Mouse (Mus musculus): ENCODE measurements around the gene Klhl9.
"Not testable (repeated sequence)": the region's sequence is repeated elsewhere in the genome, so short reads cannot be mapped to it uniquely, and the experiment has no call there.

Klhl9 gene

DNA sequence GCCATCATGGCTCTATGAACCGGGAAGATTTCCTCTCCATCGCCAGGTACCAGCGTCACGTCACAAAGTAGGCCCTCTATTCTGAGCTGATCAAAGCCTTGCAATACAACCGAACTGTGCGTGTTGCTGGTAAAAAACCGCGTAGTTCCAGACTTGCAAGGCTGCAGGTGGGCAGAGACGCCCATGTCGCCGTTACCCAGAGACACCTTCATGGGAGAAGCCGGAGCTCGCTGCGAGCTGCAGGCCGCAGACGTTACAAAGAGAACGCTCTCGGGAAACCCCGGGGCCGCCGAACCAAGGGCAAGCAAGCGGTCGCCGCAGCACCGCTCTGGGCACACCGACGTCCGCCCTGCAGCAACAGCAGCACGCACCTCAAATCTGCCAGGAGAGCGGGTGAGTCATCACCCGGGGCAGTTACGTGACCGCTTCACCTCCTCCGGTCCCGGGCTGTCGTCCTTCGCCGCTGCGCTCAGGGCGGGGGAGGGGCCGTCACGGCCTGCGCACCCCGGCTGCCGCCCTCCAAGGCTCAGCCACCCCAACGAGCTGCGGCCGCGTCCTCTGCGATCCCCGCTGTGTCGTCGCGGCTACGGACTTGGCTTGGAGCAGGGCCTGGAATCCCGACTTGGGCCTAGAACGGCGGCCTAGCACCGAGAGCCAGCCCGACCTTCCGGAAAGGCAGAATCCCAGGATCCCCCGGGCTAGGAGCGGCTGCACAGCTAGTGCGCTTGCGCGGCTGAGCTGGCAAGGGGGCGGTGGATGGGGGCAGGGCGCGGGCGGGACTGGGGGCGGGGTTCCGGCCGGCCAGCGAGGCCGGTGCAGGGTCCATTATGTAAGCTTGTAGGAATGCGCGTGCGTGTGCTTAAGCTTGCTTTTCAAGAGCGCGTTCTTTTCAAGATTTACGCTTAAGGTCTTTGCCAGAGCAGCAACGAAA lies at the start of gene Klhl9, which contains the start of gene Gm26566:
Gene Klhl9, minus strand, starts transcription at position 675 of the 931 bp plus-strand sequence.
Gene Gm26566, plus strand, starts transcription at position 15 of the 931 bp plus-strand sequence.
- DNase-seq = peak; percentile 97 to 98

DNA sequence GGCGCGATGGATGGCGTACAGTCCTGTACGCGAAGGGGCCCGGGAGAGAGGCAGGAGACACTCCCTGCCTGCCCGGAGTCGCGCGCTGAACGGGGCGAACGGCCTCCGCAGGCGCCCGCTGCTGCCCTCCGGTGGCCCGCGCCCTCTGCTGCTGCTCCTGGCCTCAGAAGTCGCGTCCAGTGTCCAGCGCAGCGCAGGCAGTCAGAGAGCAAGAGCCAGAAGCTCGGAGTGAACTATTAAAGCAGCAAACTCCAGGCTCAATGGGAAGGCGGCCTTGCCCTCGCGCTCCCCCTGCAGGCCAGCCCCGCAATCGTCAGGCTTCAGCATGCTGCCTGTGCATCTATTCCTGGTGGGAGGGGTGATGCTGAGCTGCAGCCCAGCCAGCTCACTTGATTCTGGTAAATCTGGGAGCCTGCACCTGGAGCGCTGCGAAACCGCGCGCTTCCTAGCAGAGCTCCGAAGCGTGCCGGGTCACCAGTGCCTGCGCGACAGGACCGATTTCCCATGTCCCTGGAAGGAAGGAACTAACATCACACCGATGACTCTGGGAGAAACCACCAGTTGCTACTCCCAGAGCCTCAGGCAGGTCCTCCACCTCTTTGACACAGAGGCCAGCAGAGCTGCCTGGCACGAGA lies 41.2 kb upstream of the Klhl9 start:
- DNase-seq = peak; percentile 18 to 49

DNA sequence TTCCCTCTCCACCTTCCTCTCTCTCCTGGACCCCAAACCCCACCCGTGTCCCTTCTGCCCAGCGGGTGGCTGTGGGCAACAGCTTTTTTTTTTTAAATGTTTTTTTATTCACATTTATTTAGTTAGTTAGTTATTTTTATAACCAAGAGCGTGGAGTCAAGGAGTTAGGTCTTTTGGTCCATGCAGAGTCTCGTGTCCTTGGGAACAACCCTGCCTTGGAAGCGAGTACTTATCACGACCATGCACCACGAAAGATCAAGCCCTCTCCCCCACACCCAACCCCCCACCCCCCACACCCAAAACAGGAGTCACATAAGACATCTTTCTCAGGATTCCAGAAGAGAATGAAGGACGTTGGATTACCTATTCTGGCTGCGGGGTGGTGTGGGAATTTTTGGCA lies 40.1 kb upstream of the Klhl9 start:
- DNase-seq = peak in 1 of 2 experiments; percentile 27

DNA sequence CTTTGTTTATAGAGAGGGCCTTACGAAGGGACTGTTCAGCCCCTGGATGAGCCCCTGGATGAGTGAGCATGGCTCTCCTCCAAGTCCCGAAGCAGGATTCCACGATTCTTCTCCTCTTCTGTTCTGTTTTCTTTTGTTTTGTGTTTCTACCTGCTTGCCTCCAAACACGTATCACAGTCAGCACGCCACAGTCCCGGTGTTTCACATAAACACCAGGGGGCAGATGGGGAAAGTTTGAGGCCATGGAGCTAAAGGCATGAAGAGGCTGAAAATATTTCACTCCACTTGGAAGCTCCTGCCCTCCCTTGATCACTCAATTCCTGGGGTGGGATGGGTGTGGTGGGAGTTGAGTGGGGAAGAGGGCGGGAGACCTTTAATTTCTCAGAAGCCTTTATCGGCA lies 39.5 kb upstream of the Klhl9 start:
- DNase-seq = peak; percentile 74 to 78

DNA sequence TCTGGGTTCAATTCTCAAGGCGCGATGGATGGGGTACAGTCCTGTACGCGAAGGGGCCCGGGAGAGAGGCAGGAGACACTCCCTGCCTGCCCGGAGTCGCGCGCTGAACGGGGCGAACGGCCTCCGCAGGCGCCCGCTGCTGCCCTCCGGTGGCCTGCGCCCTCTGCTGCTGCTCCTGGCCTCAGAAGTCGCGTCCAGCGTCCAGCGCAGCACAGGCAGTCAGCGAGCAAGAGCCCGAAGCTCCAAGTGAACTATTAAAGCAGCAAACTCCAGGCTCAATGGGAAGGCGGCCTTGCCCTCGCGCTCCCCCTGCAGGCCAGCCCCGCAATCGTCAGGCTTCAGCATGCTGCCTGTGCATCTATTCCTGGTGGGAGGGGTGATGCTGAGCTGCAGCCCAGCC lies 38.2 kb upstream of the Klhl9 start:
- DNase-seq = peak; percentile 62 to 78

DNA sequence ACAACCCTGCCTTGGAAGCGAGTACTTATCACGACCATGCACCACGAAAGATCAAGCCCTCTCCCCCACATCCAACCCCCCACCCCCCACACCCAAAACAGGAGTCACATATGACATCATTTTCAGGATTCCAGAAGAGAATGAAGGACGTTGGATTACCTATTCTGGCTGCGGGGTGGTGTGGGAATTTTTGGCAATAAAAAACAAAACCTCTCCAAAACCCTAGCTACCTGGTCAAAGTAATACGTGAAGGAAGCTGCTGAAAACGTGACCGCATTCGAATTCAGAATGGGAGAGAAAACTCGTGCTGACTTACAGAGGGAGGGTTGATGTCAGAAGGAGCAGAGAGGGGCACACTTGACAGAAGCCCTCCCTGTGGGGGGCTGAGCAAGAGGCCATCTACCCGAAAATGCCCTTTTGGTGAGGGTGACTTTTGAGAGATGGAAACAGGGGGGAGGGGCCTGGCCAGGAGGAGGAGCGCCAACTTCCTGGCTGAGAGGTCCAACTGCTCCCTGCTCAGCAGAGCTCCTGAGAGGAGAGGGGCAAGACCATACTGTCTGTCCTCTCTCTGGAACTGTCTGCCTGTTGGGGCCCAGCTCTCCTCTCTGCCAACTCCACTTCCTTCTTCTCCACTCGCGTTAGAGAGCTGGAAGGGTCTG lies 37.5 kb upstream of the Klhl9 start, which contains the start of gene Gm13283:
Gene Gm13283, plus strand, starts transcription at position 510 of the 659 bp plus-strand sequence.
- peak; percentile 37 to 38 for DNase-seq

DNA sequence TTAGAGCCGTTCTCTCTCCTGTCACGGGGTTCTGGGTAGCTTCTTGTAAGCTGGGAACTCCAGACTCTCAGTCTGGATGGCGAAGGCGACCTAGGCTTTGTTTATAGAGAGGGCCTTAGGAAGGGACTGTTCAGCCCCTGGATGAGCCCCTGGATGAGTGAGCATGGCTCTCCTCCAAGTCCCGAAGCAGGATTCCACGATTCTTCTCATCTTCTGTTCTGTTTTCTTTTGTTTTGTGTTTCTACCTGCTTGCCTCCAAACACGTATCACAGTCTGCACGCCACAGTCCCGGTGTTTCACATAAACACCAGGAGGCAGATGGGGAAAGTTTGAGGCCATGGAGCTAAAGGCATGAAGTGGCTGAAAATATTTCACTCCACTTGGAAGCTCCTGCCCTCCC lies 36.5 kb upstream of the Klhl9 start:
- not testable (repeated sequence) for DNase-seq

DNA sequence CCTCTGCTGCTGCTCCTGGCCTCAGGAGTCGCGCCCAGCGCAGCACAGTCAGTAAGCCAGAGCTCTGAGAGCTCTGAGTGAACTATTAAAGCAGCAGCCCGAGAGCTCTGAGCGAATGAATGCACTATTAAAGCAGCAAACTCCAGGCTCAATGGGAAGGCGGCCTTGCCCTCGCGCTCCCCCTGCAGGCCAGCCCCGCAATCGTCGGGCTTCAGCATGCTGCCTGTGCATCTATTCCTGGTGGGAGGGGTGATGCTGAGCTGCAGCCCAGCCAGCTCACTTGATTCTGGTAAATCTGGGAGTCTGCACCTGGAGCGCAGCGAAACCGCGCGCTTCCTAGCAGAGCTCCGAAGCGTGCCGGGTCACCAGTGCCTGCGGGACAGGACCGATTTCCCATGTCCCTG lies 35.4 kb upstream of the Klhl9 start:
- peak; percentile 88 to 90 for DNase-seq

- DNase-seq = peak; percentile 11 to 25
Measured at GRCm38 (mm10) chr4:88756581-88757513, 34.6 kb upstream of the Klhl9 start.

GRCm38 (mm10) chr4:88754818-88755340 lies 32.6 kb upstream of the Klhl9 start, which contains the start of gene Gm13271:
Gm13271 (plus strand) TSS chr4:88754868.
- DNase-seq = peak; percentile 73

GRCm38 (mm10) chr4:88749926-88750325 lies 27.7 kb upstream of the Klhl9 start:
- peak in 1 of 2 experiments; percentile 15 for DNase-seq

GRCm38 (mm10) chr4:88744207-88744606 lies 21.9 kb upstream of the Klhl9 start:
- DNase-seq = peak in 1 of 2 experiments; percentile 20

GRCm38 (mm10) chr4:88742771-88743371 lies 20.6 kb upstream of the Klhl9 start:
- no peak for DNase-seq

DNA sequence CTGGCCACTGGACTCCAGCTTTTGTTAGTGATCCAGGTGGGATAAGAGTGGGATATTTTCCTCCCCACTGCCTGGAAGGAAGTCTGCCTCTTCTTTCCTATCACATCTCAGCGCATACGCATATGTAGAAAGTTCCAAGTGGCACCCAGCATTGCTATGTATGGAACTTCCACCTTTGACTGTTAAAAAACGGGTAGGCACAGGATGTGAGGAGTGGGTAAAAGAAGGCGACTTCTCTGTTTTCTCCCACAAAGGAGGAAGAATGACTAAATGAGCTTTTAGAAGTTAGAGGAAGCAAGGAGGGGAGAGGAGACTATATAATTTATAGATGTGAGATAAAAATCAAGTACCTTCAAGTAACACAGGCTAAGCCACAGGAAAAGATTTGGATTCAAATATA lies 19.2 kb upstream of the Klhl9 start:
- no peak for DNase-seq

- no peak for DNase-seq
Measured at GRCm38 (mm10) chr4:88739036-88739435, 16.8 kb upstream of the Klhl9 start.

DNA sequence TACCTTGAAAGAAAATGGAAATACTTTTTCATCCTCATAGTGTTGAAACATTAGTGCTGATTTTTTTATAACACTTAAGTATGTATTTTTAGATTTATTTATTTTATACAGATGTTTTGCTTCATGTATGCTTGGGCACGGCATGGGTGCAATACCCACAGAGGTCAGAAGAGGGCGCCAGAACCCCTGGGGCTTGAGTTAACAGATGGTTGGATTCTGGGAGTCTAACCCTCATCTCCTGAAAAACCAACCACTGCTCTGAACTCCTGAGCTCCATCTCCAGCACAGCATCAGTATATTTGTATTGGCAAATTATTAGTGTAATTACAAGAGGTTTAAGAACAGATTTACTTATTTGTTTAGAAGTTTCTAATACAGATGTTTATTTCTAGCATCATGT lies 16.2 kb upstream of the Klhl9 start:
- DNase-seq = peak; percentile 77 to 80

- DNase-seq = peak; percentile 45 to 47
Measured at GRCm38 (mm10) chr4:88727324-88727723, 5.1 kb upstream of the Klhl9 start.

GRCm38 (mm10) chr4:88726727-88727126 lies 4.5 kb upstream of the Klhl9 start:
- DNase-seq = no peak

GRCm38 (mm10) chr4:88723497-88724090 lies 1.3 kb upstream of the Klhl9 start:
- DNase-seq = no peak

- DNase-seq = peak in 1 of 2 experiments; percentile 20
Measured at GRCm38 (mm10) chr4:88718715-88719114, 3.5 kb downstream of the Klhl9 start.

GRCm38 (mm10) chr4:88715059-88715458 lies 7.2 kb downstream of the Klhl9 start:
- DNase-seq = peak; percentile 24 to 39

All from cerebellum, postnatal 10 days (tissue).